Mouse (Mus musculus) colon, adult 2 months (tissue): Measurements from ENCODE around the gene Olfr1311. TPM values are rescaled to one million over a fixed set of nuclear protein-coding genes. Genes with fewer than 3 reads are reported as not detected.

Source experiments
- polyA plus RNA-seq: library from polyadenylated mRNA; depleted of rRNA; stranded (reverse); fragments of >200 nt; gene quantifications from 2 replicates; pipeline ENCODE4 v1.2.3, GENCODE M21; 2012; rRNA removed

The Olfr1311 gene
- polyA plus RNA-seq, result not detected in 2 replicates

GRCm38 (mm10) chr2:112024312-112024711, at the start of gene Olfr1311:
Gene Olfr1311 (minus strand): TSS chr2:112024412.

GRCm38 (mm10) chr2:112050138-112050537, 25.9 kb upstream of the Olfr1311 start, which contains the start of gene Olfr1312:
Gene Olfr1312 (minus strand): TSS chr2:112050238.

GRCm38 (mm10) chr2:112012608-112013007, 11.6 kb downstream of the Olfr1311 start, which contains the start of gene Olfr1310:
Gene Olfr1310 (minus strand): TSS chr2:112012708.

GRCm38 (mm10) chr2:111990181-111990580, 34.0 kb downstream of the Olfr1311 start, which contains the start of gene Olfr1309:
Gene Olfr1309 (minus strand): TSS chr2:111990281.

Other genes with a start within 250 kb of the Olfr1311 start
- gene Olfr1302, start 247.0 kb downstream of the Olfr1311 start, polyA plus RNA-seq, result not detected in 2 replicates
- gene Olfr1303, start 204.1 kb downstream of the Olfr1311 start, polyA plus RNA-seq, result not detected in 2 replicates
- not detected in 2 replicates for gene Olfr1305, start 147.3 kb downstream of the Olfr1311 start, polyA plus RNA-seq
- gene Olfr1306, start 108.1 kb downstream of the Olfr1311 start, polyA plus RNA-seq, result not detected in 2 replicates
- gene Olfr1307, start 75.0 kb downstream of the Olfr1311 start, polyA plus RNA-seq, result not detected in 2 replicates
- gene Olfr1308, start 59.5 kb downstream of the Olfr1311 start, polyA plus RNA-seq, result not detected in 2 replicates
- not detected in 2 replicates for gene Olfr1309, start 34.1 kb downstream of the Olfr1311 start, polyA plus RNA-seq
- not detected in 2 replicates for gene Olfr1310, start 11.7 kb downstream of the Olfr1311 start, polyA plus RNA-seq
- not detected in 2 replicates for gene Olfr1312, start 25.8 kb upstream of the Olfr1311 start, polyA plus RNA-seq
- gene Olfr1313, start 53.4 kb upstream of the Olfr1311 start, polyA plus RNA-seq, result not detected in 2 replicates
- not detected in 2 replicates for gene Olfr1314, start 72.4 kb upstream of the Olfr1311 start, polyA plus RNA-seq
- gene Olfr1315-ps1, start 91.0 kb upstream of the Olfr1311 start, polyA plus RNA-seq, result not detected in 2 replicates
- gene Olfr1316, start 110.6 kb upstream of the Olfr1311 start, polyA plus RNA-seq, result not detected in 2 replicates
- not detected in 2 replicates for gene Olfr1317, start 115.9 kb upstream of the Olfr1311 start, polyA plus RNA-seq
- not detected in 2 replicates for gene Olfr1318, start 129.8 kb upstream of the Olfr1311 start, polyA plus RNA-seq
- 68.9 and 103 TPM in 2 replicates for gene Lpcat4, start 215.1 kb upstream of the Olfr1311 start, polyA plus RNA-seq
- not detected in 2 replicates for gene Nutm1, start 234.9 kb upstream of the Olfr1311 start, polyA plus RNA-seq
- gene Nop10, start 237.5 kb upstream of the Olfr1311 start, polyA plus RNA-seq, result 29.9 and 30.3 TPM in 2 replicates
- 18.2 and 19.2 TPM in 2 replicates for gene Slc12a6, start 241.4 kb upstream of the Olfr1311 start, polyA plus RNA-seq
- not detected in 2 replicates for gene Gm21985, start 241.9 kb upstream of the Olfr1311 start, polyA plus RNA-seq